Mouse (Mus musculus) embryo, embryonic 11.5 days (tissue): ENCODE measurements around the gene Kif1bp.
"Not testable (repeated sequence)": the region's sequence is repeated elsewhere in the genome, so short reads cannot be mapped to it uniquely, and the experiment has no call there.

Experiments used
- DNase-seq: peaks from one replicate; pipeline ENCODE4 v3.0.0-alpha.2; 2012; ENCODE audit warnings: low read depth, low spot score

Gene Kif1bp

DNA sequence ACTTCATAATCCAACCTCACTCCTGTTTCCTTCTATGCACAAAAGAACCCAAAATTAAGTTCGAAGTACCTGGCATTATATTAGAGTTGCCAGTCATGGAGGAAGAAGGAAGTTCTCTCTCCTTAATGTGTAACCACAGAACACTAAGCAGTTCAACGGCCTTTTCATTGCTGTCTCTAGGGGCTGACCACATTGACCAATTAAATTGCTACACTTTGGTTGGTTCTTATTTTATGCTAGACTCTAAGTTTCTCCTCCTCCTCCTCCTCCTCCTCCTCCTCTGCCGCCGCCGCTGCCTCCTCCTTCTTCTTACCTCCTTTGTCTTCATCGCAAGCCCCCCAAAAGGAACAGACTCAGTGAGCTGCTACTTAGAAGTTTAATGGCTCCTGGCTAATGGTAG lies 66.7 kb downstream of the Kif1bp start:
- DNase-seq: no peak

- DNase-seq: no peak
These were observed 69.1 kb downstream of the Kif1bp start for GRCm38 (mm10) chr10:62509032-62509656.

GRCm38 (mm10) chr10:62508459-62508858 lies 69.8 kb downstream of the Kif1bp start:
- DNase-seq: no peak

DNA sequence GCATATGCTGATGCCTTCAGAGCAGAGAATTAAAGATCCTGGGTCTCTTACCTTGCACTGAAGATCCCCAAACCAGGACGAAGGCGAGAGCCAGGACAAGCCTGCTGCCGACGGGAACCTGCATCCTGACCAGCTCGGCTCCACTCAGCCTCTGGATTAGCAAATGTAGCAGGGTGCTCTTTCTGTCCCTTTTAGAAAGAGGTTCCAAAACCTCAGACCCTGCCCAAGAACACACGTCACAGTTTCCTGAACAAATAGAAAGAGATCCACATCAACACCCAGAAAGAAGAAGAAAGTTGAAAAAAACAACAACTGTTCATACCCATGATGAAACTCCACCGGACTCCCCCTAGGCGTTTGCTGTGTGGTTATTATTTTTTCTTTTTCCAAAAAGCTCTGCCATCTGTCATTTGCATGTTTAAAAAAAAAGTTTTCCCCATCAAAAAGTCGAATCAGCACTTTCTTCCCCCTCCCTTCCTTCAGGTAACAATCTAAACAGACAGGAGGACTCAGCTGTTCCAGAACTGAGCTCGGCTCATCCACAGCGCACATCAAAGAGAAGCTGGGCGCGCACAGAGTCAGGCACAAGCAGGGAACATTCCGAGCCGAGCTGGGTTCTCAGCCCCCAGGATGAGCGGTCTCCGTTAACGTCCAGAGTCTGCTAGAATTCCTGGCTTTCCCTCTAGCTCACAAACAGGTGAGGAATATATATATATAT lies 70.5 kb downstream of the Kif1bp start:
- no peak for DNase-seq

DNA sequence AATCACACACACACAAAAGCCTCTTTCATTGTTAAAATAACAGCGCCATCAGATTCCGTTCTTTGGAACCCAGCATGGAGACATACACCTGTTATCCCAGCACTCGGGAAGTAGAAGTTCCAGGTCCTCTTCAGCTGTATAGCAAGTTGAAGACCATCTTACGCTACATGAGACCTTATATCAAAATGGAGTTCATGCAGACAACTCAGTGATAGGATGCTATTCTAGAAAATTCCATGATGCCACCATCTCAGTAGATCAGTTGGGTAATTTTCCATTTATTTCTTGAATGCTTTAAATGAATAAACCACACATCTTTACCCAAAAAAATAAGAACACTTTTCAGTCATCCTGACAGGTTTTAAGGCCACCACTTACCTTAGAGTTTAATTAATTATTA lies 71.2 kb downstream of the Kif1bp start:
- no peak for DNase-seq

DNA sequence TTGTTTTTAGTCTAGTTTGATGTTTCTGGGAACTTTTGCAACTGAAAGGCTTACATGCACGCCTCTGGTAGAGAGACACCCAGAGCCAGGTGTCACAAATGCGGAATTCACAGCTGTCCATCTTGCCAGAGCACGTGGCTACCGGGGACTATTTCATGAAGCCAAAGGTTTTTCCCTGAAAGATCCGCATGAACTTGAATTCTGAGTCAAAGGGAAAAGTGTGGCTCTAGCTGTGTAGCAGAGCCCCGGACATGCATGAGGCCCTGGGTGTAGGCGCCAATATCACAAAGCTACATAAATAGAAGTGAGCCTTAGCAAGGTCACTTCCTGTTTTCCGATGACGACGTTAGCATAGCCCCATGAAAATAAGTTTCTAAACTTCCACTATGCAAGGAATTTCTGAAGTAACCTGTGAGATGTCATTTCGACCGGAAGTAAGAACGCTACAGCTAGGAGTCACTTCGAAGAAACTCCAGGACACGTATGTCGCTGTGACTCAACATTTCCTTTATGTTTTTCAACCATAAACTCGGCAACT lies 72.2 kb downstream of the Kif1bp start:
- DNase-seq: no peak

- DNase-seq: no peak
These were observed 72.9 kb downstream of the Kif1bp start for GRCm38 (mm10) chr10:62505224-62505983.

DNA sequence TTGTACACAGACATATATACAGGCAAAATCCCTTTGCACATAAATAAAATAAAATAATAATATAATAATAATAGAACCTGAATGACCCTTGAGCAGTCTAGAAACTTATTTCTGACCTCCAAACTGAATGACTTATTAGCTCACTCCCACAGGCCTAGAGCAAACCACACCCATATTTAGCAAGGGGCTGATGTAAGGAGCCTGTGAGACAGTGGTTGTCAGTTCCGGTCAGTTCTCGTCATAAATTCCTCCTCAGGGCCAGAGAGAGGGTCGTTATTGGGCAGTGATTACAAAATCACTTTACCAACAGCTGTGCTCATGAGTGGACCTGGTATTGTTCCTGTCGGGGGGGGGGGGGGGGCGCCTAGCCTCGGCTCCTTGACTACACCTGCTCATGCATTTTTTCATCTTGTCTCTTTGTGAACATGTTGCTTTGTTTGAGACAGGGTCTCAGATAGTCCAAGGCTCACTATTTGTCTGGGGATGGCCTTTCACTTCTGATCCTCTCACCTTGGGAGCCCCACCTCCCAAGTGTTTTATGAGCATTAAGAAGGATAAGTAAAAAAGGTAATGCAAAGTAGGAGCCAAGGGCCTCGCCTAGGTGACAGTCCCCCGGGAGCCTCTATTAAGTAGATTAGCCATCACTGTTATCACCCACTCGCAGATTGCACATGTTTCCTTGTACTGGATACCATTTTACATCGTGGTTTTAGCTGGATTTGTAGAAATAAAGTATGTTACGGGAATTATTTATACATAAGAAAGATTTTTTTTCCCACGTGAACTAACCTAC lies 74.2 kb downstream of the Kif1bp start:
- DNase-seq: no peak

- no peak for DNase-seq
These were observed 74.9 kb downstream of the Kif1bp start for GRCm38 (mm10) chr10:62503353-62503752.

DNA sequence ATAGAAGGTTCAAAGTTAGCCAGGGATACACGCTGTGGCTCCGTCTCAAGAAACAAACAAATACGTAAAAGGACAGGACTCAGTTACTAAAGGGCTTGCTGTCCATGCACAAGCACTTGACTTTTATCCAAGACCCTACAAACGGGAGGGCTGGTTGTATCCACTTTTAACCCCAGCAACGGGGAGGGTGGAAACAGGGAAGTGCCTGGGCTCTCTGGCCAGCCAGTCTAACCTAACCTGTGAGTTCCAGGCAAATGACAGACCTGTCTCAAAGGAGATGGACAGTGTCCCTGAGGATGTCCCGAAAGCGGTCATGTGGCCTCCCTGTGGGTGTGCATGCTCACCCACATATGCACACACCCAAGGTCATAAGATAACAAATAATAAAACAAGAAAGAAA lies 76.3 kb downstream of the Kif1bp start:
- no peak for DNase-seq

- DNase-seq: no peak
These were observed 77.2 kb downstream of the Kif1bp start for GRCm38 (mm10) chr10:62500916-62501615.

DNA sequence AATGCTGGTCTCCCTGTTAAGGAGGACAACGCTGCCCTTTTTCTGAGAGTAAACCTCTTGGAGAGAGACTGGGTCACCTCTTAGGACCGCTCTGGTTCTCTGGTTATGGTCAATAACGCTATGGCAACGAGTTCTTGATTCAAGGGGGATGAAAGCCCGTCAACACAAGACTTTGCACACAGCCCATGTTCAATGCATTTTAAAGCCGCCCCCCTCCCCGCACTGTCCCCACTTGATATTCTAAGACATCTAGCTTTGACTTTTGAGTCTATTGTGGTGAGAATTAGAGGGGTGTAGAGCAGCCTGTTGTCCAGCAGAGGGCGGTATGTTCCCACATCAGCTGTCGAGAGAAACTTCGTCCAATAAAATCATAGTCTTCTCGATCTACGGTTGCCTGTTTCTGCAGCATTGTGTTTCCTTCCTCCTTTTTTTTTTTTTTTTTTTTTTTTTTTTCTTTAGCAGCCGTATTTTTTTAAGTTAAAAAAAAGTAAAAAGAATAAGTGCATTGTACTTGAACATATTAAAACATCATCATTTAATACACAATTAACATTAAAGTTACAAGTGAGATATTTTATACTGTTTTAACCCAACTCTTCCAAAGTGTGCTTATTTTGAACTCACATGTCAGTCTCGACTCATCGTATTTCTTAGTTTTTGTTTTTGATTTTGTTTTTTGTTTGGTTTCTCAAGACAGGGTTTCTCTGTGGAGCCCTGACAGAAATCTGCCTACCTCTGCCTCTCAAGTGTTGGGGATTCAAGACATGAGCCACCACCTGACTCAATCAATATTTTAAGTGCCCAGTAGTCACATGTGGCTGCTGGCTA lies 78.0 kb downstream of the Kif1bp start:
- DNase-seq: peak; percentile 73

GRCm38 (mm10) chr10:62491681-62492080 lies 86.6 kb downstream of the Kif1bp start:
- DNase-seq: not testable (repeated sequence)
